Mouse (Mus musculus) stomach, embryonic 16.5 days (tissue): ENCODE measurements around the gene Erich2. TPM values are rescaled to one million over a fixed set of nuclear protein-coding genes. Genes with fewer than 3 reads are reported as not detected.
"Not testable (repeated sequence)": the region's sequence is repeated elsewhere in the genome, so short reads cannot be mapped to it uniquely, and the experiment has no call there.

Source experiments
- ATAC-seq: fragments of 200-750 bp; cut with Nextera tagmentation; 2 replicates; pipeline ENCODE4 v1.8.0; 2017; ENCODE audit warnings: moderate number of reproducible peaks, moderate TSS enrichment; ENCODE audit not compliant: insufficient read depth, low FRiP score
- H3K27ac ChIP-seq: fragments of 300-500 bp; sonication (generic); 2 replicates; pipeline ENCODE4 v1.5.1; 2014; ENCODE audit warnings: low read length
- H3K27me3 ChIP-seq: fragments of 300-500 bp; sonication (generic); 2 replicates; pipeline ENCODE4 v1.6.1; 2014; ENCODE audit warnings: low read length, control low read depth, mixed read lengths; ENCODE audit not compliant: control insufficient read depth, insufficient read depth
- H3K36me3 ChIP-seq: fragments of 300-500 bp; sonication (generic); 2 replicates; pipeline ENCODE4 v1.6.1; 2014; ENCODE audit warnings: low read length; ENCODE audit not compliant: control insufficient read depth, insufficient read depth
- H3K4me1 ChIP-seq: fragments of 300-500 bp; sonication (generic); 2 replicates; pipeline ENCODE4 v1.6.1; 2014; ENCODE audit warnings: low read length, control low read depth, mixed read lengths; ENCODE audit not compliant: control insufficient read depth, insufficient read depth
- H3K4me2 ChIP-seq: fragments of 300-500 bp; sonication (generic); 2 replicates; pipeline ENCODE4 v1.6.1; 2014; ENCODE audit warnings: low read depth, low read length, mixed read lengths
- H3K4me3 ChIP-seq: fragments of 300-500 bp; sonication (generic); replicated peaks from 2 replicates; pipeline ENCODE4 v1.5.1; 2014; ENCODE audit warnings: mild to moderate bottlenecking, low read length
- H3K9ac ChIP-seq: fragments of 300-500 bp; sonication (generic); 2 replicates; pipeline ENCODE4 v1.6.1; 2014; ENCODE audit warnings: low read length
- H3K9me3 ChIP-seq: fragments of 300-500 bp; sonication (generic); replicated peaks from 2 replicates; pipeline ENCODE4 v1.6.1; 2016; ENCODE audit warnings: low read length, control low read depth; ENCODE audit not compliant: control insufficient read depth
- WGBS: fragments of 180-500 bp; shearing (Covaris S2); extraction: QIAGEN DNeasy Blood & Tissue Kit; methylation state at CpG from one replicate; pipeline ENCODE4 v1.1.7; 2014; 5-methylcytosine and 5-hydroxymethylcytosine counted together
- polyA plus RNA-seq: library from polyadenylated mRNA; unstranded; fragments of >200 nt; fragmentation: Nextera tagmentation; extraction: Ambion mirVana; gene quantifications from 2 replicates; pipeline ENCODE4 v1.2.1, GENCODE M21; 2015

The Erich2 gene
- polyA plus RNA-seq, 1 experiment from 2014 or later, result 2.7 TPM

DNA sequence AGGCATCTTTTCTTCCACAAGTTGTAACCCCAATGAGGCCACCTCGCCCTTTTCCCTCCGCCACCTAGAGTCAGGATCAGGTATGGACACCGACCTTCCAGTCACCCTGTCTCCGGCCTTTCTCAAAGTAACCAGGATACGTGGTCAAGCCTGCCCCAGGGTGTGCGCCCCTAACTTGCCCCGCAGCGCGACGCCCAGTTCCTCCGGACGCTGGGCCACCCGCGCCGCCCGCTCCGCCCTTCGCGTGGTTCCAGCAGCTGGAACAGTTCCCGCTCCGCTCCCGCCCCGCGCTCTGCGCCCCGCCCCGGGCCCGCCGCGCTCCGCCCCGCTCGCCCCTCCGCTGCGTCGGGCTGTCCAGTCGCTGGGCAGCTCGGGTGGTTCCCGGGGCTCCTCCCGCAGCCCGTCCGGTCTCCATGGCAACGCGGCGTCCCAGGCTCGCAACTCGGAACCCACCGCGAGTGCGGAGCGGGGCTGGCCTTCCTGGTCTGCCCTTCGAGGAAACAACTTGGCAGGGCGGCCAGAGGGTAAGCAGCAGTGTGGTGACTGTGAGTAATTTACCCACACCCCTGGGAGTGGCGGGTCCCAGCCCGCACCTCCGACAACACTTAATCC, 508 bp downstream of the Erich2 start:
- Histone ChIP-seq H3K4me2 (peak overlapping the region; percentile 85), H3K9ac (peak overlapping the region; percentile 59), H3K27ac (peak overlapping the region; percentile 15; the same call in 1 of the 2 replicates), H3K27me3 (no peaks in the 10 kb centered on the region), H3K9me3 (no peaks in the 10 kb centered on the region), H3K36me3 (no peaks in the 10 kb centered on the region), H3K4me1 (peaks cover 6% of the 10 kb centered on the region; the same call in 1 of the 2 replicates), H3K4me3 (peak overlapping the region; percentile 64)
- under 1% methylated on average over 56 of the region's 56 CpGs for WGBS
- ATAC-seq, result peak; percentile 97

DNA sequence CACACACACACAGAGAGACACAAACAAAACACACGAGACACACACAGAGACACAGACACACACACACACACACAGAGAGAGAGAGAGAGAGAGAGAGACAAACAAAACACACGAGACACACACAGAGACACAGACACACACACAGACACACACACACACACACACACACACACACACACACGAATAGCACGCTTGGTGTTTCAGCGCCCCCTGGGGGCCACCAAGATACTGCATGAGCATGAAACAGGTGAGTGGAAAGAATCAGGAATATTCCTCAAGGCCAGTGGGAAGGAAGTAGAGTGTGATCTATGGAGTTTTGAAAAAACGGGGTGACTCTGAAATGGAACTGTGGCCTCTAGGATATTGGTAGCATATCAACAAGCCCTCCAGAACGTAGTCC, 29.7 kb downstream of the Erich2 start:
- H3K4me1 ChIP-seq, ATAC-seq: not testable (repeated sequence)

DNA sequence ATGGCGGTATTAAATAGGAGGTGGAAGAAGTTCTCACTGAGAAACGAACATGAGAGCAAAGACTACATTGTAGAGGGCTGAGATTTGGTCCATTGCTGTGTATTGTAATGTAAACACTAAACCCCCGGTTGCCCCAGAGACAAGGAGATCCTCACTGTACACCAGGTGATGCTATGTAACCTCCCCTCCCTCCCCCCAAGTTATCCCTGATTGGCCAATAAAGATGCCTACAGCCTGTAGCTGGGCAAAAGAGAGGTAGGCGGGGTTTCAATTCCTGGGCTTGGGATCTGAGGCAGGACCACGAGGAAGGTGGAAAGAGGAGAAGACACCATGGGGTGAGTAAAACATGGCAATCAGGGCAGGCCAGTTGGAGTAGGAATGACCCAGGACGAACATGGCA, 42.1 kb downstream of the Erich2 start:
- Histone ChIP-seq H3K27ac (no peak overlapping the region), H3K4me3 (no peak overlapping the region), H3K4me2 (no peak overlapping the region), H3K27me3 (no peaks in the 10 kb centered on the region), H3K9ac (no peak overlapping the region), H3K4me1 (no peaks in the 10 kb centered on the region), H3K36me3 (no peaks in the 10 kb centered on the region), H3K9me3 (no peaks in the 10 kb centered on the region; the same call in 1 of the 2 replicates)
- 54% methylated on average over 6 of the region's 6 CpGs for WGBS
- no peak for ATAC-seq

More for the DNA sequence above, 29.7 kb downstream of the Erich2 start:
- not testable (repeated sequence) for H3K9ac ChIP-seq, H3K27ac ChIP-seq, H3K36me3 ChIP-seq, H3K9me3 ChIP-seq, H3K4me3 ChIP-seq, H3K27me3 ChIP-seq, H3K4me2 ChIP-seq
- 41% methylated on average over 7 of the region's 7 CpGs for WGBS

DNA sequence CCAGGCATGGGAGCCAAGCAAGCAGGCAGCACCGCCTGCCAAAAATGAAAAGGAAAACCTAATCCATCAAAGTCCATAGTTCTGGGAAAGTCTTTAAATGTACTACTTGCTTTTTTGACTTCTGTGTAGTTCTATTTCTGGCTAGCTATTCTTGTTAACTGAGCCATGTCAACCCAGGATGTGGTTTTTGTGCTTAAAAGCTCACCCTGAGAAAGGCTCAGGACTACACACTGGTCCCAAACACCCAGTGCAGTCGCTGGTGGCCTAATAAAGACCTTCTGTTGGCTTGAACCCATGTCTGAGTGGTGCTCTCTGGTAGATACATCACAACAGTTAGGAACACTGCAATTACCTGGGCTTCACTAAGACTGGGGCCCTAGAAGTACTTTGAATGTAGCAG, 42.8 kb downstream of the Erich2 start:
- no peaks in the 10 kb centered on the region; the same call in 1 of the 2 replicates for H3K9me3 ChIP-seq
- no peak for ATAC-seq
- no peak overlapping the region for H3K27ac ChIP-seq
- no peak overlapping the region for H3K9ac ChIP-seq
- no peaks in the 10 kb centered on the region for H3K27me3 ChIP-seq
- no peak overlapping the region for H3K4me2 ChIP-seq
- 76% methylated on average over 2 of the region's 2 CpGs for WGBS
- no peak overlapping the region for H3K4me3 ChIP-seq
- no peaks in the 10 kb centered on the region for H3K4me1 ChIP-seq
- no peaks in the 10 kb centered on the region for H3K36me3 ChIP-seq

DNA sequence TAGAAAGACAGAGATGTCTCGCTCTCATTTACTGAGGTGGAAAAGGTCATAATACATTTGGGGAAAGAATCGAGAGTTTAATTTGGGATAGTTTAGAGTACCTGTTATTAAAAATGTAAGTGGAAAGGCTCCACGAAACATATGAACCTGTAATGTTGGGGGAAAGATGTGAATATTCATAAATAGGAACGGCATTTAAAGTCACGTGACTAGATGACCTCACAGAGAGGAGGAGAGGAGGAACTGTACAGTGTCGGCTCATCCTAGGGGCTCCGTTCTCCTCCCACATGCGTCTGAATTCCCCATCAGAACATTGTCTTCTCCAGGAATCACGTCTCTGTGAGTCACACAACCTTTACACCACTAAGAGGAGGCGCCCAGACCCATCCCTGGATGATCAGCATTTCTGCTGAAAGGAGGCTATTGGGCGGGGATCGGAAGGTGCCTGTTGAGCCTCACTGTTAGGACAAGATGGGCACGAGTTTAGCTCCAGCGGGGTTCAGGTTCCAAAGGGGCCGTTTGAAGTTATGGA, 43.5 kb downstream of the Erich2 start:
- no peak for ATAC-seq
- no peaks in the 10 kb centered on the region for H3K9me3 ChIP-seq
- H3K4me2 ChIP-seq, result no peak overlapping the region
- no peak overlapping the region for H3K9ac ChIP-seq
- H3K27me3 ChIP-seq, result no peaks in the 10 kb centered on the region
- H3K36me3 ChIP-seq, result no peaks in the 10 kb centered on the region
- H3K4me1 ChIP-seq, result no peaks in the 10 kb centered on the region
- 77% methylated on average over 15 of the region's 15 CpGs for WGBS
- H3K4me3 ChIP-seq, result no peak overlapping the region
- no peak overlapping the region for H3K27ac ChIP-seq

DNA sequence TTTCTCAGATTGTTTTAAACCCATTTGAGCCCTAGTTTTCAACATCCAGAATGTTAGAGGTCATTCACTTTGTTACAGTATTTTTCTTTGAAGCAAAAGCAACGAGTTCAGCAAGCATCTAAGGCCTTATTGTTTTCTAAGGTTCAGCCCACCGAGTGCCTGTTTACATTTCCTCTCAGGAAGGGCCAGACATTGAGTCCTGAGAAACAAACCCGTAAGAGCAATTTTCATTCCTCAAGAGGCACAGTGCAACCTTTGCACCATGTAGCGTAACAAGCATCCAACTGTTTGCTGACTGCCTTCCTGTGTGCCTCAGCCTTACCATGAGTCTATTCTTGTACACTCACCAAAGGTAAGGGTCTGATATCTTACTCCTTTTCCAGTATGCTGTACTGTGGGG, 44.2 kb downstream of the Erich2 start, which contains the start of gene Gad1:
Gene Gad1, plus strand, starts transcription at position 301 of the 400 bp plus-strand sequence.
- Histone ChIP-seq H3K4me3 (no peak within 1 kb of the TSS), H3K4me1 (no peaks in the 10 kb centered on the region), H3K4me2 (no peak within 1 kb of the TSS), H3K36me3 (no peaks in the 10 kb centered on the region), H3K27ac (no peak within 1 kb of the TSS), H3K9me3 (no peaks in the 10 kb centered on the region), H3K27me3 (no peaks in the 10 kb centered on the region), H3K9ac (no peak within 1 kb of the TSS)
- WGBS, result 40% methylated on average over 4 of the region's 4 CpGs
- no peak for ATAC-seq

DNA sequence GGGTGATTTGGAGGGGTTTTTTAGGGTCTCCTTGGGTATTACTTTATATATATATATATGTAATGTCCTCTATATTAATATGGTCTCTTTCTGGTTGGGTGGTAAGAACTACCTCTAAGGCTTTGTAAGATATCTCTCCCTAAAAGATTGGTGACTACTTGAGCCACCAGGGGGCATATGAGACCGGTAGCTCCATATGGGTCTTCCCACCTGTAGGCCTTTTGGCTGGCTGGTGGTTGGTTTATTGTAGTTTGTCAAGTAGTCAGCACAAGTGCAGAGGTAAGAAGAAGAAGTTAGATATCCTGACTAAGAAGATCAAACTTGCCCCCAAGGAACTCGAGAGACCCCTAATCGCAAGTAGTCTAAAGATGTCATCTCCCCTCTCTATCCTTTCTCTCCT, 45.2 kb downstream of the Erich2 start:
- H3K36me3 ChIP-seq, result no peaks in the 10 kb centered on the region
- H3K9ac ChIP-seq, result no peak overlapping the region
- no peak for ATAC-seq
- H3K4me2 ChIP-seq, result no peak overlapping the region
- no peaks in the 10 kb centered on the region for H3K9me3 ChIP-seq
- H3K4me1 ChIP-seq, result no peaks in the 10 kb centered on the region
- H3K4me3 ChIP-seq, result no peak overlapping the region
- WGBS, result 78% methylated on average over 3 of the region's 3 CpGs
- H3K27ac ChIP-seq, result no peak overlapping the region
- peaks cover 1% of the 10 kb centered on the region for H3K27me3 ChIP-seq

DNA sequence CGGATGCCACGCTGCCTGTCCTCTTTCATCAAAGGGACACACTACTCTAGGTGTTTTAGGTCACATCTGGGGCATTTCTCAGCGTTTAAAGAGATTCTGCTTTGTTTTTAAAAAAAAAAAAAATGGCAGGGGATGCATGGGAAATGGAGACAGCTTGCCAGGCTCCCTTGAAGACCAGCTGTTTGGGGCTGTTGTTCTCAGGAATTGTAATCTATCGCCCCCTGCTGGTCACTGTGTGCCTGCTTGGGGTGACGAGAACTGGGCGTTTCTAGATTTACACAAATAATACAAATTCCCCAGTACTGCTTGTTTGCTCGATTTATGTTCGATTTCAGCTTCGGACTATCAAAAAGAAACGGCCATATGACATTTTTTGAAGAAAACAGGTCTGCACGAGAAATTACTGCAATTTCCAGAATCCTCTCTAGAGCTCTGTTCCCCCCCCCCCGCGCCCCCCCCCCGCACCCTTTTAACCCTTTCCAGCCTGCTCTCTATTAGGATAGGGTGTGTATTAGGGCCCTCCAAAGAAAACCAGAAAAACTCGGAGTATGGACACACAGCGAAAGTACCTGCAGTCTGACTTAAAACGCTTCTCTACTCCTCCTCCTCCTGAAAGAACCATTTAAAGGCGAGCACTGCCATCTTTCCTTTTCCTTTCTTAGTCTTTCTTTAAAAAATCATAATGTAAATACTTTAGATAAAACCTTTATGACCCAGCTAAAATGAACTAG, 49.7 kb downstream of the Erich2 start:
- H3K4me3 ChIP-seq, result no peak overlapping the region
- 0 out of 2 replicates have a peak, but pooled peaks cover 7% of the 10 kb centered on the region for H3K4me1 ChIP-seq
- H3K36me3 ChIP-seq, result no peaks in the 10 kb centered on the region
- peaks cover 45% of the 10 kb centered on the region for H3K27me3 ChIP-seq
- H3K9me3 ChIP-seq, result no peaks in the 10 kb centered on the region
- no peak overlapping the region for H3K27ac ChIP-seq
- no peak overlapping the region for H3K9ac ChIP-seq
- 7% methylated on average over 16 of the region's 18 CpGs for WGBS
- no peak; the same call in 1 of the 2 replicates for ATAC-seq
- peak overlapping the region; percentile 32; the same call in 1 of the 2 replicates for H3K4me2 ChIP-seq

DNA sequence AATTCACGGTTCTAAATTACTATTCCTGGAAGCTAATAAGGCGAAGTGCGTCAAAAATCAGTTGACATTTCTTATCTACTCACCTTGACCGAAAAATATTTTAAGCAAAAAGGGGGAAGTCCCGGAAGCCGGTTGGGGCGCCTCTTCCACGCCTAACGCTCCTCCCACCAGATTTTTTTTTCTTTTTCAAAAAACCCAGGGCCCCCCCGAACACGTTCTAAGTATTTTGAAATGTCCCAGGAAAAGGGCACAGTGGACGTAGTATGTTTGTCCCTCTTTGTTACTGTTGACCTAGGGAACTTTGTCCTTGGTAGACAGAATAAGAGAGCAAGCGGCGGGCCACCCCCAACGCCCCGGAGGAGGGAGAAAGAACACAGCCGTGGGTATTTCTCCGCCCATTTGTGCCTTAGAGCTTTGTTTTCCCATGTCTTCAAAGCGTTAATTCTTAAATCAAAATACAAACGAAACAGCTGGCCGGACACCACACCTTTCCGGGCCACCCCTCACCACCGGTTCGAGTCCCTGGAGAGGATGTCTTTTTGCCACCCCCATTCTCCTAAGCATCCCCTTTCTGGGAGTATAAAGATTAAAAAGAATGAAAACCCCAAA, 50.3 kb downstream of the Erich2 start:
- Histone ChIP-seq H3K27me3 (peaks cover 51% of the 10 kb centered on the region), H3K4me3 (no peak overlapping the region)
- 8% methylated on average over 24 of the region's 24 CpGs for WGBS

More for the DNA sequence above, 50.3 kb downstream of the Erich2 start:
- Histone ChIP-seq H3K9ac (no peak overlapping the region), H3K9me3 (no peaks in the 10 kb centered on the region), H3K36me3 (no peaks in the 10 kb centered on the region), H3K27ac (no peak overlapping the region), H3K4me2 (peak overlapping the region; percentile 32), H3K4me1 (0 out of 2 replicates have a peak, but pooled peaks cover 7% of the 10 kb centered on the region)
- ATAC-seq, result no peak
